Mouse (Mus musculus): Measurements from ENCODE around the gene Agpat4. TPM values are rescaled to one million over a fixed set of nuclear protein-coding genes. Genes with fewer than 3 reads are reported as not detected.

Agpat4 gene
- polyA plus RNA-seq, 1 experiment: 25.3 TPM

GRCm38 (mm10) chr17:12229756-12230155 lies 111.3 kb downstream of the Agpat4 start:
- H3K4me3 ChIP-seq (ENCODE audit: insufficient read depth, poor library complexity, severe bottlenecking): no peak overlapping the region
- H3ac ChIP-seq (ENCODE audit: control insufficient read depth, insufficient read length, low read depth): no peak overlapping the region
- no peaks in the 10 kb centered on the region for H3K79me2 ChIP-seq (ENCODE audit: control insufficient read depth, insufficient read depth)
- H3K36me3 ChIP-seq (ENCODE audit: control insufficient read depth, insufficient read depth): peaks cover 30% of the 10 kb centered on the region
- TF ChIP-seq CEBPB (IDR thresholded peaks at IDR 0.05; ENCODE audit: low read depth) (no peak), MYOG (IDR thresholded peaks at IDR 0.05; ENCODE audit: control insufficient read depth, extremely low read depth, insufficient read length) (no peak), USF1 (IDR thresholded peaks at IDR 0.05; ENCODE audit: low read depth) (no peak), FOSL1 (IDR thresholded peaks at IDR 0.05; ENCODE audit: insufficient read depth, low read length, poor library complexity, severe bottlenecking) (no peak), CTCF (IDR thresholded peaks at IDR 0.05; ENCODE audit: control insufficient read depth, insufficient read depth, insufficient read length) (no peak), MAX (IDR thresholded peaks at IDR 0.05) (no peak), MYOD1 (IDR thresholded peaks at IDR 0.05; ENCODE audit: control insufficient read depth, insufficient read length, low read depth) (no peak)
- H3K79me3 ChIP-seq (ENCODE audit: low read depth): no peaks in the 10 kb centered on the region
- no peaks in the 10 kb centered on the region for H3K27me3 ChIP-seq (ENCODE audit: control insufficient read depth, insufficient read depth, insufficient read length)

- Histone ChIP-seq H3K79me2 (ENCODE audit: control insufficient read depth, insufficient read depth) (no peaks in the 10 kb centered on the region), H3K79me3 (ENCODE audit: low read depth) (no peaks in the 10 kb centered on the region), H3K4me3 (ENCODE audit: insufficient read depth, poor library complexity, severe bottlenecking) (no peak overlapping the region), H3ac (ENCODE audit: control insufficient read depth, insufficient read length, low read depth) (no peak overlapping the region), H3K36me3 (ENCODE audit: control insufficient read depth, insufficient read depth) (peaks cover 32% of the 10 kb centered on the region), H3K27me3 (ENCODE audit: control insufficient read depth, insufficient read depth, insufficient read length) (no peaks in the 10 kb centered on the region)
- TF ChIP-seq CTCF (IDR thresholded peaks at IDR 0.05; ENCODE audit: control insufficient read depth, insufficient read depth, insufficient read length): no peak
- TF ChIP-seq FOSL1 (IDR thresholded peaks at IDR 0.05; ENCODE audit: insufficient read depth, low read length, poor library complexity, severe bottlenecking): no peak
- no peak for TF ChIP-seq USF1 (IDR thresholded peaks at IDR 0.05; ENCODE audit: low read depth)
- TF ChIP-seq MYOD1 (IDR thresholded peaks at IDR 0.05; ENCODE audit: control insufficient read depth, insufficient read length, low read depth): no peak
- TF ChIP-seq MYOG (IDR thresholded peaks at IDR 0.05; ENCODE audit: control insufficient read depth, extremely low read depth, insufficient read length): no peak
- TF ChIP-seq MAX (IDR thresholded peaks at IDR 0.05): no peak
- no peak for TF ChIP-seq CEBPB (IDR thresholded peaks at IDR 0.05; ENCODE audit: low read depth)
These were observed 111.7 kb downstream of the Agpat4 start for GRCm38 (mm10) chr17:12230167-12230566.

- Histone ChIP-seq H3K27me3 (ENCODE audit: control insufficient read depth, insufficient read depth, insufficient read length) (no peaks in the 10 kb centered on the region), H3K79me2 (ENCODE audit: control insufficient read depth, insufficient read depth) (no peaks in the 10 kb centered on the region), H3ac (ENCODE audit: control insufficient read depth, insufficient read length, low read depth) (no peak overlapping the region), H3K79me3 (ENCODE audit: low read depth) (no peaks in the 10 kb centered on the region), H3K4me3 (ENCODE audit: insufficient read depth, poor library complexity, severe bottlenecking) (no peak overlapping the region), H3K36me3 (ENCODE audit: control insufficient read depth, insufficient read depth) (peaks cover 32% of the 10 kb centered on the region)
- TF ChIP-seq MYOG (IDR thresholded peaks at IDR 0.05; ENCODE audit: control insufficient read depth, extremely low read depth, insufficient read length) (no peak), CEBPB (IDR thresholded peaks at IDR 0.05; ENCODE audit: low read depth) (no peak), USF1 (IDR thresholded peaks at IDR 0.05; ENCODE audit: low read depth) (no peak), CTCF (IDR thresholded peaks at IDR 0.05; ENCODE audit: control insufficient read depth, insufficient read depth, insufficient read length) (no peak), MYOD1 (IDR thresholded peaks at IDR 0.05; ENCODE audit: control insufficient read depth, insufficient read length, low read depth) (no peak), MAX (IDR thresholded peaks at IDR 0.05) (no peak), FOSL1 (IDR thresholded peaks at IDR 0.05; ENCODE audit: insufficient read depth, low read length, poor library complexity, severe bottlenecking) (no peak)
These were observed 112.6 kb downstream of the Agpat4 start for GRCm38 (mm10) chr17:12231087-12231486.

GRCm38 (mm10) chr17:12232724-12233123 lies 114.2 kb downstream of the Agpat4 start:
- H3K36me3 ChIP-seq (ENCODE audit: control insufficient read depth, insufficient read depth): peaks cover 27% of the 10 kb centered on the region
- TF ChIP-seq MYOG (IDR thresholded peaks at IDR 0.05; ENCODE audit: control insufficient read depth, extremely low read depth, insufficient read length) (no peak), CTCF (IDR thresholded peaks at IDR 0.05; ENCODE audit: control insufficient read depth, insufficient read depth, insufficient read length) (no peak), USF1 (IDR thresholded peaks at IDR 0.05; ENCODE audit: low read depth) (no peak), CEBPB (IDR thresholded peaks at IDR 0.05; ENCODE audit: low read depth) (no peak), MAX (IDR thresholded peaks at IDR 0.05) (no peak), FOSL1 (IDR thresholded peaks at IDR 0.05; ENCODE audit: insufficient read depth, low read length, poor library complexity, severe bottlenecking) (no peak), MYOD1 (IDR thresholded peaks at IDR 0.05; ENCODE audit: control insufficient read depth, insufficient read length, low read depth) (no peak)
- no peaks in the 10 kb centered on the region for H3K27me3 ChIP-seq (ENCODE audit: control insufficient read depth, insufficient read depth, insufficient read length)
- no peaks in the 10 kb centered on the region for H3K79me2 ChIP-seq (ENCODE audit: control insufficient read depth, insufficient read depth)
- no peaks in the 10 kb centered on the region for H3K79me3 ChIP-seq (ENCODE audit: low read depth)
- H3ac ChIP-seq (ENCODE audit: control insufficient read depth, insufficient read length, low read depth): no peak overlapping the region
- no peak overlapping the region for H3K4me3 ChIP-seq (ENCODE audit: insufficient read depth, poor library complexity, severe bottlenecking)

- Histone ChIP-seq H3K27me3 (ENCODE audit: control insufficient read depth, insufficient read depth, insufficient read length) (no peaks in the 10 kb centered on the region), H3K36me3 (ENCODE audit: control insufficient read depth, insufficient read depth) (peaks cover 12% of the 10 kb centered on the region)
- no peak for TF ChIP-seq MAX (IDR thresholded peaks at IDR 0.05)
- TF ChIP-seq MYOD1 (IDR thresholded peaks at IDR 0.05; ENCODE audit: control insufficient read depth, insufficient read length, low read depth): no peak
- TF ChIP-seq CTCF (IDR thresholded peaks at IDR 0.05; ENCODE audit: control insufficient read depth, insufficient read depth, insufficient read length): no peak
- TF ChIP-seq MYOG (IDR thresholded peaks at IDR 0.05; ENCODE audit: control insufficient read depth, extremely low read depth, insufficient read length): no peak
- TF ChIP-seq USF1 (IDR thresholded peaks at IDR 0.05; ENCODE audit: low read depth): no peak
- TF ChIP-seq FOSL1 (IDR thresholded peaks at IDR 0.05; ENCODE audit: insufficient read depth, low read length, poor library complexity, severe bottlenecking): no peak
- no peak for TF ChIP-seq CEBPB (IDR thresholded peaks at IDR 0.05; ENCODE audit: low read depth)
These were observed 122.2 kb downstream of the Agpat4 start for GRCm38 (mm10) chr17:12240701-12241100.

More at GRCm38 (mm10) chr17:12240701-12241100, 122.2 kb downstream of the Agpat4 start:
- no peak overlapping the region for H3ac ChIP-seq (ENCODE audit: control insufficient read depth, insufficient read length, low read depth)
- H3K79me3 ChIP-seq (ENCODE audit: low read depth): no peaks in the 10 kb centered on the region
- H3K4me3 ChIP-seq (ENCODE audit: insufficient read depth, poor library complexity, severe bottlenecking): no peak overlapping the region
- H3K79me2 ChIP-seq (ENCODE audit: control insufficient read depth, insufficient read depth): no peaks in the 10 kb centered on the region
